Mouse (Mus musculus) granulocyte monocyte progenitor cell, adult 5-6 weeks (primary cell): Measurements from ENCODE around the gene Vps18. TPM values are rescaled to one million over a fixed set of nuclear protein-coding genes. Genes with fewer than 3 reads are reported as not detected.

ENCODE experiments used
- ATAC-seq: replicated peaks from 2 replicates; pipeline ENCODE4 v1.8.0; 2016; ENCODE audit warnings: mild to moderate bottlenecking, moderate TSS enrichment, inconsistent platforms; ENCODE audit not compliant: poor library complexity, severe bottlenecking
- total RNA-seq, 2 experiments: library from RNA; stranded (forward) in 1 of 2; stranded (reverse) in 1 of 2; fragments of 200-712, 200-1000 nt in 1 of 2; fragments of >200 nt in 1 of 2; fragmentation: Nextera tagmentation in 1 of 2; gene quantifications; 2 replicates each; pipeline ENCODE4 v1.2.3; 2014 to 2017

The Vps18 gene
- total RNA-seq, 2 experiments from 2014 or later: 11.3 to 21.1 TPM

DNA sequence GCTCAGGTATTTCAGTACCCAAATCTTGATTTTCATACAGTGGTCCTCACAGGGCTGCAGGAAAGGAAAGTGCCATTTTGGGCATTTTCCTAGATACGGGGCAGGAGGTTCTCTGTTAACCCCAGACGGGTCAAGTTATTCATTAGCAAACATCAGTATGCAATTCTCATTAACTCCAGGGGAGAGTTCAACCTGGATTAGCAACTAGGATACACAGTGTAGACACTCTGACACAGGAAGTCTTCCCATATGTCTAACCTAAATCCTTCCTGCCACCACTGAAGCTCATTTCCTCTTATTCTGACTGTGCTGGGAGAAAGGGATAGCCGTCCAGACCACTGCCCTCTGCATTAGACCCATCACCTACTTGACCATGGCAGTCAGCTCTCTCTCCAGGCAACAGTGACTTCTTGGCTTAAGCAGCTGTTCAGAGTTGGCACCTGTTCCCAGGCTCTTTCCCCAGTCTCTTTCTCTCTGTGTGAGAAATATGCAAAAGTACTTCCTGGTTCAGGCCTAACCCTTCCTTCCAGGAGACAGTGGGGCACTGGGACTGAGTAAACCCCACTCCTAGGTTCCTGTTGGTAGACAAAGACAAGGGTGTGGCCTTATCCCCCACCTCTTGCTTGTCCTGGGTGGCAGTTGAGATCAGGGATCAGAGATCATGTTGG, 29.6 kb downstream of the Vps18 start:
- ATAC-seq: peak; percentile 13; the same call in 1 of the 2 replicates

DNA sequence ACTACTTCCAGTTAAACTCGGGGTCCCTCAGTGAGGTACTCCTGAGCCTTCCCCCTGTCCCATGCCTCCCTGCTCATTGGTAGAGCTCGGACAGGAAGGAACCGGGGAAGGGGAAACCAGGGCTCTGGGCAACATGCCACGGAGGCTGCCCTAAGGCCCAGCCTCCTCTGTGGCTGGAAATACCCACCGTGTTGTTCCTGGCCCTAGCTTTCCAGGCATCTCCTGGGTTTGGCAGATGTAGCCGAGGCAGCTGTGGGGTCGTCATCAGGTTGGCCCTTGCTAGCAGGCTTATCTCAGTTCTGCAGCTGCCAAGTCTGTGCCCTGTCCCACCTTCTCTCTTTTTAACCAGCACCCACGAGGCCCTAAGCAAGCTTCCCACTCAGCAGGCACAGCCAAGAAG, 32.0 kb downstream of the Vps18 start:
- peak; percentile 10; the same call in 1 of the 2 replicates for ATAC-seq

DNA sequence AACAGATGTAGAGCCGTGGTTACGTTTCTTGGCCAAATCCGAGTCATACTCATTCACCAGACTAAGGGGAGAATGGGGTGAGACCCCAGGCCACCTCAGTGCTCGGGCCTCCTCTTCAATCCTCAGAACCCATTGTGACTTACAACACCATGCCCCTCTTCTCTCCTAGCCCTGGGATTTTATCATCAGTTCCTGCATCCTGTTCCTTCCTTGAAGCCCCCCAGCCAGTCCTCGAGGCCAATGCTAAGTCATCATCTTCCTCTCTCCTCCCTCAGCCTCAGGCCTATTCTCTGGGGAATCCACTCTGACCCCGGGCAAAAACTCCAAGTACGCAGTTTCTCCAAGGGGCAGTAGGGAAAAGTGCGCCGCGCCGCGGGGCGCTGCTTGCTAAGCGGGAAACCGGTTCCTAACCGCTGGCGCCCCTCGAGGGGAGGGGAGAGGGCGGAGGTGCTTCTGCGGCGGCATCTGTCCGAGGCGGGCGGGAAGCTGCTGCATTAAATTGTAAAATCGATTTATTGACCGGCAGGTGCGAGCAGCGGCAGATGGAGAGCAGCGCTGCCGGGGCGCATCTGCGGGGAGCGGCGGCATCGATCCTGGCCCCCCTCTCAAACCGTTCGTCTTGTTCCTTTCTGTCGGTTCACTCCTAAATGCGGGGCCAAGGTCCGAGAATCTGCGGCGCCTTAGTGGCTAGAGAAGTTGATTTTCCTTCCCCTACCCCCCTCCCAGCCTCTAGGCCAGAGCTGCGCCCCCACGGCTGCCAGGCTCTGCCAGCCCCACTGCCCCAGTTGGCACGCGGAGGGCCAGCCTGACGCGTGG, 33.4 kb downstream of the Vps18 start:
- no peak for ATAC-seq

DNA sequence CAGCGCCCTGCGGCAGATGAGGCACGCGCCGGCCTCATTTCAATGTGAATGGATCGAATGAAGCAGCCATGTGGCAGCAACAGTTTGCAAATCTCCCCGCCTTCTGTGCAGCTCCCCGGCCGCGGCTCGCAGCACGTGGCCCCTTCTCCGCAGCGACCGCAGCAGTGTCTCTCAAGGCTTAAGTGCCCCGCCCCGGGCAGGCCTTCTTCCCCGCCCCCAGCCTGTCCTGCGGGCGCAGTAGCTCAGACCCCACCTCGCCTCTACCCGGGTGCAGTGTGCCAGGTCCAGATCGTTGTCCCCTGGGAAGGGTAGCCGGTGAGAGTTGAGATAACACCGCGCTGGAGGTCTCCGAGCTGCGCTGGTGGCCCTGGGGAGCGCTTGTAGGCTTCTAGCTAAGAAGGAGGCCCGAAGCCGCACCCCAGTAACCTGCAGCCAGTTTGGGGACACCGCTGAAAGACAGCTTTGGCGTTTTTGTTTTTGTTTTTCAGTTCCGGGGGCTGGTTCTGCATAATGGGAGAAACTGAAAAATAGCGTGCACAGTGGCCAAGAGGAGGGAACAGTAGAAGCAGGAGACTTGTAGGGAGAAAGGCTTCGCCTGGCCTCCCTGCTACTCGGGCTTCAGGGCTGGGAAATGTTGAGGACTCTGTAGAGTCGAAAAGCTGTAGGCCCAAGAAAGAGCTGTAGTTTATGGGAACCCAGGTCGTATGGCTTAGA, 34.2 kb downstream of the Vps18 start:
- ATAC-seq: peak; percentile 38

DNA sequence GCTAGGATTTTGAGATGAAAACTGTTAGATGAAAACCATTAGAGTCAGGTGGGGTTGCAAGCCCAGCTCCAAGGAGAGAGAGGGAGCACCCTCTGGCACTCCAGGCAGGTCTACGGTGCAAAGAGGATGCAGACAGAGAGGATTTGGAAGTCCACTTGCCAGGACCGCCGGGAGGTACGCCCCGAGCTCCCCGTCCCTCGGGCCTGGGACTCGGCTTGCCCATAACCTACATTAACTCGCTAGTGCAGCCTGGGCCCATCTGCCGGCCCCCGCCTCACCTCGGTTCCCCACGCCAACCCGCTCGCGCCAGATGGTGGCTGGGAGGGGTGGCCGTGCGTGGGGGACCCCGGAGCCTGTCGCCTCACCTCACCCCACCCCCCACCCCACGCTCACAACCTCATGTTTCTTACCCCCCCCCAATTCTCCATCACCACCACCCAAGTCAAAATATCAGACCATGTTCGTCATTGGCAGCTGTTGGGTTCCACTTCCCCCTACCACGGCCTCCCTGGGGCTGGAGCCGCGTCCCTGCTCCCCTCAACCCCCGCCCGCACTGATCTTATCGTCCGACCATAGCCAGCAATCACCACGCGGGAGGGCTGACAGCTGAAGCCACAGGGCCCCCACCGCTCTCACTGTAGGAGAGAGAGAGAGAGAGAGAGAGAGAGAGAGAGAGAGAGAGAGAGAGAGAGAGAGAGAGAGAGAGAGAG, 35.5 kb downstream of the Vps18 start:
- peak; percentile 58 for ATAC-seq

DNA sequence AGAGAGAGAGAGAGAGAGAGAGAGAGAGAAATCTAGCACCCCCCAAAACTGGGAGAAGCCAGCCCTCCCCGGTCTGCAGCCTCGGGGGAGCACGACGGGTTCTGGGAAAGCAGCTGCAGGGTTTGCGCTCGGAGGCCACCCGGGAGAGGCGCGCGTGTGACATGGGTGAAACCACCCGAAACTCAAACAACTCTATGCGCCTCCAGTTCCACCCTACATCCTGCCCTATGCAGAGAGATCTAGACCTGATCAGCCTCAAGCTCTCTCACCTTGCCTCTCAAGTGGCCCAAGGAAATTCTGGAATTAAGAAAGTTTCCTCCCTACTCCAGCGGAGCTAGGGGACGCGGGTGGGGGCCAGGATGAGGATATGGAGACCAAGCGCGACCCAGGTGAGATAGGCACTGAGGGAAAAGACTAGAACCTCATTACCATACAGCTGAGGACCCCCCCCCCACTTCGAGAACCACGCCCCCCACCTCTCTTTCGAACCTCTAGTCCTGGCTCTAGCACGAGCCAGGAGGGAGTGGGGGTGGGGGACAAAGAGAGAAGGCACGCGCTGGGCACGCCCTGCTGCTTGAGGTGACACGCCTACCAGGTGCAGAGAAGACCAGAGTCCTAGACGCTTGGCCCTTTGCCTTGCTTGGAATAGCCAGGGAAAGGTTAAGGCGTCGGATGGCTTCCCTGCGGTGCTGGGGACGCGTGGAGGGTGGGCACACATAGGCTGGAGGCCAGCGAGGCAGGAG, 36.2 kb downstream of the Vps18 start:
- no peak for ATAC-seq

DNA sequence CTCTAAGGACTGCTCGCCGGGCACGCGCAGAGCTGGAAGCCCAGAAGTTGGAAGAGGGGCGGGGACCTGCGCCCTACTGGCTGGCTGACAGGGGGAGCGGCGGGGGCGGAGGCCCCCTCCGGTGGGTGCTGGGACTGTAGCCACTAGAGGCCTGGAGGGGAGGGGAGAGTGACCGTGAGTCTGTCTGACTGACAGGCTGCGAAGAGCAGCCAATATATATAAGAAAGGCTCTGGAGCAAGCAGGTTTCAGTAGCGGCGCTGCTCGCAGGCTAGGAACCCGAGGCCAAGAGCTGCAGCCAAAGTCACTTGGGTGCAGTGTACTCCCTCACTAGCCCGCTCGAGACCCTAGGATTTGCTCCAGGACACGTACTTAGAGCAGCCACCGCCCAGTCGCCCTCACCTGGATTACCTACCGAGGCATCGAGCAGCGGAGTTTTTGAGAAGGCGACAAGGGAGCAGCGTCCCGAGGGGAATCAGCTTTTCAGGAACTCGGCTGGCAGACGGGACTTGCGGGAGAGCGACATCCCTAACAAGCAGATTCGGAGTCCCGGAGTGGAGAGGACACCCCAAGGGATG, 37.1 kb downstream of the Vps18 start, which contains the start of gene Dll4:
Dll4 (plus strand) TSS at position 217 of the 576 bp plus-strand sequence.
- ATAC-seq: peak; percentile 55

DNA sequence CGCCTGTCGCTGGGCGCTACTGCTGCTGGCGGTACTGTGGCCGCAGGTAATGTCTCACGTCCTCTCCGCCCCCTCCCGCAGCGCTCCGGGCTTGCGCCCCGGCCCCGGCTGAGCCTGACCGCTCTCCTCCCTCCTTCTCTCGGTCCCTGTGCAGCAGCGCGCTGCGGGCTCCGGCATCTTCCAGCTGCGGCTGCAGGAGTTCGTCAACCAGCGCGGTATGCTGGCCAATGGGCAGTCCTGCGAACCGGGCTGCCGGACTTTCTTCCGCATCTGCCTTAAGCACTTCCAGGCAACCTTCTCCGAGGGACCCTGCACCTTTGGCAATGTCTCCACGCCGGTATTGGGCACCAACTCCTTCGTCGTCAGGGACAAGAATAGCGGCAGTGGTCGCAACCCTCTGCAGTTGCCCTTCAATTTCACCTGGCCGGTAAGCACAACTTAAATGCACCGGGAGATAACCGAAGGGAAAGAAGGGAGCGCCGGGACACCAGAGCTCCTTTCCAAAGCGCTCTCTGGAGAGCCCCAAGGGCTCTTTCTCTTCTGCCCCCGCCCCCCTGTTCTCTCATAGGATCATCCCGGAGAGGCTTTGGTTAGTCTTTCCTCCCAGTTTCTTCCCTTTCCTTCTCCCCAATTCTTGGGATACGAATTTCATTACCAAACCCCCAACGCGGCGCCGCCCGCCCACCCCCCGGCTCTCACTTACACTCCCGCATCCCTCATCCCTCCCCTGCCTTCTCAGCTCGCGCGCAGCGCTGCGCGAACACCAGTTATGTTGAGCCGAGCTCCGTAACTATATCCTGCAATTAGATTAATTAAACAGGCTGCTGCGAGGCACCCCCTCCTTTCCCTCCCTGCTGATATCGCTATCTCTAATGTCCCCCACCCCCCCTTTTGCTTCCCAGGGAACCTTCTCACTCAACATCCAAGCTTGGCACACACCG, 37.9 kb downstream of the Vps18 start:
- ATAC-seq: no peak

DNA sequence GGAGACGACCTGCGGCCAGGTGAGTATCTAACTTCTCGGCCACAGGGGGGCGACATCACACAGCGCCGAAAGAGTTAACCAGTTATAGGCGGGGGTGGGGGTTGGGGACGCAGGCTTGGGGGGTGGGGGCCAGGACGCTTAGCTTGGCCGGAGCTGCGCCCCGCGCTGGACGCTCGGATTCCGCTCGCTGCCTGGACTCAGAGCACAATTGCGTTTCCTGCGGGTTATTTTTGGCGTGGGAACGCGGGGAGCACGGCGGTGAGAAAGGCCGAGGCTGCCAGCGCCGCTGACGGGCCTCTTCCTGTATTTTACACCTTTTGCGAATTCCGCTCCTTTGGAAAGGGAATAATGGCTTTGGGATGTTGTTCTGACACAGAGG, 38.6 kb downstream of the Vps18 start:
- no peak for ATAC-seq

DNA sequence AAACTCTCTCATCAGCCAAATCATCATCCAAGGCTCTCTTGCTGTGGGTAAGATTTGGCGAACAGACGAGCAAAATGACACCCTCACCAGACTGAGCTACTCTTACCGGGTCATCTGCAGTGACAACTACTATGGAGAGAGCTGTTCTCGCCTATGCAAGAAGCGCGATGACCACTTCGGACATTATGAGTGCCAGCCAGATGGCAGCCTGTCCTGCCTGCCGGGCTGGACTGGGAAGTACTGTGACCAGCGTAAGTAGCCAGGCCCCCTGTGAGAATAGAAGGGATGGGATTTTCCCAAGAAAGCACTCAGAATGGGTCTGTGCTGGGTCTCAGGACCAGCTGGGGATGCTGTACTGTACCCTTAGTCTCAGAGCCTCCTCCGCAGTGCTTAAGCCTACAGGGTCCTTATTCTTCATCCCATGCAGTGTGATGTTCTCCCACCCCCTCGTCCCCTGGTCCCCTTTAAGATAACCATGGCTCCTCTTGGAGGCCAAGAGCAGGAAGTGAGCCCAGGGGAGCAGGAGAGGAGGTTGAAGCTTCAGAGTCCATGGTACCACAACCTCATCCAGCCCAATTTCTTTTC, 39.5 kb downstream of the Vps18 start:
- no peak for ATAC-seq

DNA sequence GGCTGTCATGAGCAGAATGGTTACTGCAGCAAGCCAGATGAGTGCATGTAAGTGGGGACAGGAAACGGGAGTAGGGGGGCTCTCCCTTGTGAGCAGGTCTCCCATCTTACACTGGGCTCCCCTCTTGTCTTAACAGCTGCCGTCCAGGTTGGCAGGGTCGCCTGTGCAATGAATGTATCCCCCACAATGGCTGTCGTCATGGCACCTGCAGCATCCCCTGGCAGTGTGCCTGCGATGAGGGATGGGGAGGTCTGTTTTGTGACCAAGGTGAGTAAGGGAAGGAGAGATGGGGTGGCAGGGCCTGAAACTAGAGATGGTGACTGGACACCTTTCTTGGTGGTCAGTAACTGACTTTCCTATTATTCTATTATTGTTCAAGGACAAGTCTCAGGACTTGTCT, 40.0 kb downstream of the Vps18 start:
- no peak for ATAC-seq

DNA sequence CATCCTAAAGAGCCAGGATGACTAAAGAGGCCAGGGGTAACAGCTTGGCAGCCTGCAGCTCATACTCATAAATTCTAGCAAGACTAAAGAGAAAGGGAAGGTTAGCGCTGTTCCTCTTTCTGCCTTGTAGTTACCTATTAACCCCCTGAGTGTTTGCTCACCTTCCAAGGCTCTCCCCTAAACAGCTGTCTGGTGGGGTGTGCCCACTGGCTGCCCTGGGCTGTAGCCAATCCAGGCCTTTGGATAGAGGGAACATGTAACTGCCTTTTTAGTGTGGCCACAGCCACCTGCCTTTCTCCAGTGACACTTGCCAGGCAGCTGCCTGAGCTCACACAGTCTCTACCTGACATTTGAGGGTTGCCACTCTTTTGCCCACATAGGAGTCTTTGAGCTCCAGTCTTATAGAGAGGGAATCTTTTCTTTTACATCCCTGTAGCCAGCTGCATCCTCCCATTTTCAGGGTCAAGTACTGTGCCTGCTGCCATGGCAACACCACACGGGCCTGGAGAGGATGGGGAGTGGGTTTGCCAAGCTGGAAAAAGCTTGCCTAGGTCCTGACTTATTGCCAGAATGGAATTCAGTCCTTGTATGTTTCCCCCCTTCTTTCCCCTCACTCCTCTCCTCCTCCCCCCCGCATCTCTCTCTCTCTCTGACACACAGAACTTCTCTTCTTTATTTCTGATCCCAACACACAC, 40.7 kb downstream of the Vps18 start:
- ATAC-seq: no peak

DNA sequence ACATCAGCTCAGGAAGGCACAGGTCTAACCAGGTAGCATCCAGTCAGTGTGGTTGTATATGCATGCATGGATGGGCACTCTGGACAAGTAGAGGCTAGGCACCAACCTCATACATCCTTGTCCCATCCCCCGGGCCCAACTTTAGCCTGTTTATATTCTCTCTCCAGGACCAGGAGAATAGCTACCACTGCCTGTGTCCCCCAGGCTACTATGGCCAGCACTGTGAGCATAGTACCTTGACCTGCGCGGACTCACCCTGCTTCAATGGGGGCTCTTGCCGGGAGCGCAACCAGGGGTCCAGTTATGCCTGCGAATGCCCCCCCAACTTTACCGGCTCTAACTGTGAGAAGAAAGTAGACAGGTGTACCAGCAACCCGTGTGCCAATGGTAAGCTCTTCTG, 42.3 kb downstream of the Vps18 start:
- no peak for ATAC-seq

DNA sequence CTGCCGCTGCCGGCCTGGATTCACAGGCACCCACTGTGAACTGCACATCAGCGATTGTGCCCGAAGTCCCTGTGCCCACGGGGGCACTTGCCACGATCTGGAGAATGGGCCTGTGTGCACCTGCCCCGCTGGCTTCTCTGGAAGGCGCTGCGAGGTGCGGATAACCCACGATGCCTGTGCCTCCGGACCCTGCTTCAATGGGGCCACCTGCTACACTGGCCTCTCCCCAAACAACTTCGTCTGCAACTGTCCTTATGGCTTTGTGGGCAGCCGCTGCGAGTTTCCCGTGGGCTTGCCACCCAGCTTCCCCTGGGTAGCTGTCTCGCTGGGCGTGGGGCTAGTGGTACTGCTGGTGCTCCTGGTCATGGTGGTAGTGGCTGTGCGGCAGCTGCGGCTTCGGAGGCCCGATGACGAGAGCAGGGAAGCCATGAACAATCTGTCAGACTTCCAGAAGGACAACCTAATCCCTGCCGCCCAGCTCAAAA, 43.7 kb downstream of the Vps18 start:
- no peak for ATAC-seq

DNA sequence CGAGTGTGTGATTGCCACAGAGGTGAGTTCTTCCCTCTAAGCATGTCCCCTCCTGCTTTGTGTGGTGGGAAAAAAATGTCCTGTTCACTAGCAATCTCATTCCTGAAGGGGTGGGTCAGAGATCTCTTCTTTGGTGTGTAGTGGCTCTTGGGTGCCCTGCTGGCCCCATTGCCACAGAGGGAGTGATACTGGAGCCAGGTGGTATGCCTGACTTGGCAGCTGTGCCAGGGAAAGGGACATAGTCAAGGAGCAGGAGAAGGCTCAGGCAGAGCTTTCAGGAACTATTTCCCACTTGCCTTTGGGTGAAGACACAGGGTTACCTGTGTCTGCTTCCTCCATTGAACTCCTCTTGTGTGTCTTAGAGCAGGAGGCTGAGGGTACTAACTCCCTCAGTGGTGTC, 45.6 kb downstream of the Vps18 start:
- ATAC-seq: no peak

DNA sequence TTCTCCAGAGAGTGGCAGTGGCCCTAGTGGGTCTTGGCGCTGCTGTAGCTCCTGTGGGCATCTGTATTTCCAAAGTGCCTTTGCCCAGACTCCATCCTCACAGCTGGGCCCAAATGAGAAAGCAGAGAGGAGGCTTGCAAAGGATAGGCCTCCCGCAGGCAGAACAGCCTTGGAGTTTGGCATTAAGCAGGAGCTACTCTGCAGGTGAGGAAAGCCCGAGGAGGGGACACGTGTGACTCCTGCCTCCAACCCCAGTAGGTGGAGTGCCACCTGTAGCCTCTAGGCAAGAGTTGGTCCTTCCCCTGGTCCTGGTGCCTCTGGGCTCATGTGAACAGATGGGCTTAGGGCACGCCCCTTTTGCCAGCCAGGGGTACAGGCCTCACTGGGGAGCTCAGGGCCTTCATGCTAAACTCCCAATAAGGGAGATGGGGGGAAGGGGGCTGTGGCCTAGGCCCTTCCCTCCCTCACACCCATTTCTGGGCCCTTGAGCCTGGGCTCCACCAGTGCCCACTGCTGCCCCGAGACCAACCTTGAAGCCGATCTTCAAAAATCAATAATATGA, 46.5 kb downstream of the Vps18 start:
- ATAC-seq: no peak

DNA sequence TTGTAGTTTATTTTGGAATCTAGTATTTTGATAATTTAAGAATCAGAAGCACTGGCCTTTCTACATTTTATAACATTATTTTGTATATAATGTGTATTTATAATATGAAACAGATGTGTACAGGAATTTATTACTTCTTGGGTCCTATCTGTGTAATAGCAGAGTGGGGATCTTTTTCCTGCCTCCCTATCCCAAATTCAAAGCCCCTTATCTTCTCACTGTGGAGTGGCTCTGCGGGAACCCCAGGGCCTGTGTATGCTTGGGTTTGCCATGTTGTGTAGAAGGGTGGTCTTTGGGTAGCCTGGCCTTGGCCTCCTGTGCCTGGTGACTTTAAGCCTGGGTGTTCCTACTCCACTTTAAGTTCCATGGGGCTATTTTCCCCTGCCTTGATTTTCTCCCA, 47.0 kb downstream of the Vps18 start:
- ATAC-seq: no peak
